Mouse (Mus musculus): ENCODE measurements around the gene Bik. TPM values are rescaled to one million over a fixed set of nuclear protein-coding genes. Genes with fewer than 3 reads are reported as not detected.
A peak's percentile ranks its signal among the peaks of the same experiment; 100 is the strongest.

Gene Bik
- polyA plus RNA-seq, 1 experiment: 3.7 TPM

DNA sequence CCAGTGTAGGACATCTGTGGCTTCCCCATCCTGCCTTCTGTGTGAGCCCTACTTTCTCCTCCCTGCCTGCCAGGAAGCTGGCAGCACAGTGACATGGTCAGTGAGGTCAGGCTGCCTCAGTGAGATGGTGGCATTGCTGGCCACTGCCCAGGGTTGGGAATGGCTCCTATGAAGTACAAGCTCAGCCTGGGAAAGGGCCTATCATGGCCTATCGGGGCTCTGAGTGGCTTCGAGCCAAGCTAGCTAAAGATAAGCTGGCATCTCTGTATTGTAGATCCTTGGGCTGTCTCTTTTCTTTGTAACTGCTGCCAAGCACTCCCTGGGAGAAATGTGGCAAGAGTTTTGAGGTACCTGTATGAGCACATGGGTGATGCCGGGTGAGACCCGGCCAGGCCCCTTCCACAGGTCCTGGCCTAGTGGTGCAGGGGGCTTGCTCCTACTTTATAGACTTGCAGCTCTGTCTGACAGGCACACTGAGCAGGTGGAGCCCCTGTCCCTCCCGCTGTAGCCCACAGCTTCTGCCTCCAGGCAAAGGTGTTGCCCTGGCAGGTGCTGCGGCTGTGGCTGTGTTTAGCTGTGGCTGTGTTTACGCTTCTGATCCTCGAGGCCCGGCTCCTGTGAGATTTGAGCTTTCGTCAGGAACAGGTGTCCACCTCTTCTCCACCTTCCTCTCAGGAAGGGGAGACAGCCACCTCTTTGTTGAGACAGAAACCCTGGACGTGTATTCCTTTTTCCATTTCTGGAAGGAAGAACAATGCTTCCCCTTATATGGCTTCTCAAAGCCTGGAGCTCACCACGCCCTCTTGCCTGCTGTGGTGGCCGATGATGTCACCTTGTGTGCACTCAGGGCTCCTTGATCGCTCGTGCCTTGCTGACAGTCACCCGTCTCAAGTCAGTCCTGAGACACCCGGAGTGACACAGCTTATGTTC, 8.6 kb downstream of the Bik start:
- Histone ChIP-seq H3K27ac (ENCODE audit: insufficient read depth, low read length) (no peak overlapping the region), H3K9ac (ENCODE audit: low read depth, poor library complexity, severe bottlenecking) (no peak overlapping the region), H3K4me1 (ENCODE audit: control insufficient read depth, insufficient read depth, low read length) (peaks cover 10% of the 10 kb centered on the region), H3K27me3 (ENCODE audit: control insufficient read depth, insufficient read depth, low read length, poor library complexity, severe bottlenecking) (no peaks in the 10 kb centered on the region), H3K9me3 (replicated peaks; ENCODE audit: control insufficient read depth, insufficient read depth, low read length, poor library complexity, severe bottlenecking) (no peaks in the 10 kb centered on the region), H3K4me3 (ENCODE audit: low read depth, low read length) (no peak overlapping the region), H3K36me3 (ENCODE audit: control insufficient read depth, insufficient read depth, low read length, poor library complexity, severe bottlenecking) (no peaks in the 10 kb centered on the region)
- no peak for TF ChIP-seq POLR2A (IDR thresholded peaks at IDR 0.05; ENCODE audit: insufficient read depth, low read length)
- TF ChIP-seq EP300 (IDR thresholded peaks at IDR 0.05; ENCODE audit: insufficient read depth, low read depth, low read length): peak; percentile 71
- TF ChIP-seq CTCF (IDR thresholded peaks at IDR 0.05; ENCODE audit: low read depth, low read length): no peak

DNA sequence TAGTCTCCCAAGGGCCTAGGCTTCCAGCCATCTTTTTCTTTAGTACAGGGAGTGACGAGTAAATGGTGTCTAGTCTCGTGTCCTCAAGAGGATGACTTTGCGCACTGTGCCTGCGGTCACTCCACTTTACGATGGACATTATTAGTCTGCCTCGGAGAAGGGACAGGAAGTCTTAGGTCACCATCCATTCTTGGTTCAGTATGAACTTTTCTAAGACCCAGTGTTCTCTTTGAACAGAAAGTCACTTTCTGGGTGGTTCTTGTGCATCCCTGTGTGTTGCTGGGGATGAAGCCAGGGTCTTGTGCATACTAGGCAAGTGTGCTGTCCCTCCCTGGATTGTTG, 9.2 kb downstream of the Bik start:
- H3K27ac ChIP-seq (ENCODE audit: insufficient read depth, low read length): no peak overlapping the region
- H3K4me1 ChIP-seq (ENCODE audit: control insufficient read depth, insufficient read depth, low read length): peaks cover 10% of the 10 kb centered on the region
- no peak overlapping the region for H3K4me3 ChIP-seq (ENCODE audit: low read depth, low read length)
- H3K9ac ChIP-seq (ENCODE audit: low read depth, poor library complexity, severe bottlenecking): no peak overlapping the region
- no peak for TF ChIP-seq CTCF (IDR thresholded peaks at IDR 0.05; ENCODE audit: low read depth, low read length)
- no peak for TF ChIP-seq EP300 (IDR thresholded peaks at IDR 0.05; ENCODE audit: insufficient read depth, low read depth, low read length)
- no peak for TF ChIP-seq POLR2A (IDR thresholded peaks at IDR 0.05; ENCODE audit: insufficient read depth, low read length)
- H3K9me3 ChIP-seq (replicated peaks; ENCODE audit: control insufficient read depth, insufficient read depth, low read length, poor library complexity, severe bottlenecking): no peaks in the 10 kb centered on the region
- no peaks in the 10 kb centered on the region for H3K27me3 ChIP-seq (ENCODE audit: control insufficient read depth, insufficient read depth, low read length, poor library complexity, severe bottlenecking)
- H3K36me3 ChIP-seq (ENCODE audit: control insufficient read depth, insufficient read depth, low read length, poor library complexity, severe bottlenecking): no peaks in the 10 kb centered on the region

DNA sequence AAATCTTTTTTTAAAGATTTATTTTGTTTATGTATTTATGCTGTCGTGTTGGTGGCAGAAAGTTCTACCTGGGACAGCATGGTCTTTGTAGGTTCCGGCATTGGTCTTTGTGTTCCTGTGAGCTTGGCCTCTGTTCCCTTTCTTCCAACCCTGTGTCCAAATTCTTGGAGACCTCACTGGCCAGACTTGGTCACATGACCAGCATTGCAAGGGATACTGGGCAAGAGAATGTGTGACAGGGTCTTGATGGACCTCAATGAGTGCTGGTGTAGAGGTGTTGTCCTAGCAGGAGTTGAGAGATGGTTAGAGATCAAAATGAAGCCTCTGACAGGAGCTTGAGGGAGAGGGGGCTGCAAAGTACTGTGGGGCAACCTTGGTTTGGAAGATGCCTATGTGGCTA, 12.2 kb downstream of the Bik start:
- Histone ChIP-seq H3K9me3 (replicated peaks; ENCODE audit: control insufficient read depth, insufficient read depth, low read length, poor library complexity, severe bottlenecking) (no peaks in the 10 kb centered on the region), H3K27ac (ENCODE audit: insufficient read depth, low read length) (no peak overlapping the region), H3K9ac (ENCODE audit: low read depth, poor library complexity, severe bottlenecking) (no peak overlapping the region), H3K27me3 (ENCODE audit: control insufficient read depth, insufficient read depth, low read length, poor library complexity, severe bottlenecking) (no peaks in the 10 kb centered on the region), H3K4me1 (ENCODE audit: control insufficient read depth, insufficient read depth, low read length) (peaks cover 8% of the 10 kb centered on the region), H3K36me3 (ENCODE audit: control insufficient read depth, insufficient read depth, low read length, poor library complexity, severe bottlenecking) (no peaks in the 10 kb centered on the region), H3K4me3 (ENCODE audit: low read depth, low read length) (no peak overlapping the region)
- TF ChIP-seq CTCF (IDR thresholded peaks at IDR 0.05; ENCODE audit: low read depth, low read length) (no peak), POLR2A (IDR thresholded peaks at IDR 0.05; ENCODE audit: insufficient read depth, low read length) (no peak), EP300 (IDR thresholded peaks at IDR 0.05; ENCODE audit: insufficient read depth, low read depth, low read length) (no peak)

DNA sequence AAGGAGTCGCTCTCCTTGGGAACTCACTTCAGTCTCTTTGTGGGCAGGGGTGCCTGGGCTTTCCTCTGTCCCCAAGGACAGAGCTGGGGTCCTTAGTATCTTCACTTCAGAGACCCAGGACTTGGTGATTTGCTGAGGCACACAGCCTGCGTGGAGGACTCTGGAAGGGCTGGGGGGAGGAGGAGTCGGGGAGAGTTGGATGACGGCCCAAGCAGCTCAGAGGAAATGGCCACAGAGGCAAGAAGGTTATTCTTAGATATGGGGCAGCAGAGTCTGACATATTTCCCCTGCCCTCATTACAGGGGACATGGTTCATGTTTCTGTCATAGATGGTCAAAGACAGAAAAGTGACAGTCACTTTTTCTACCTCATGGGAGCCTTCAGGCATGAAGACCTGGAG, 13.2 kb downstream of the Bik start:
- H3K27me3 ChIP-seq (ENCODE audit: control insufficient read depth, insufficient read depth, low read length, poor library complexity, severe bottlenecking): no peaks in the 10 kb centered on the region
- no peaks in the 10 kb centered on the region for H3K9me3 ChIP-seq (replicated peaks; ENCODE audit: control insufficient read depth, insufficient read depth, low read length, poor library complexity, severe bottlenecking)
- TF ChIP-seq POLR2A (IDR thresholded peaks at IDR 0.05; ENCODE audit: insufficient read depth, low read length): no peak
- no peak for TF ChIP-seq EP300 (IDR thresholded peaks at IDR 0.05; ENCODE audit: insufficient read depth, low read depth, low read length)
- TF ChIP-seq CTCF (IDR thresholded peaks at IDR 0.05; ENCODE audit: low read depth, low read length): no peak
- no peaks in the 10 kb centered on the region for H3K36me3 ChIP-seq (ENCODE audit: control insufficient read depth, insufficient read depth, low read length, poor library complexity, severe bottlenecking)
- no peak overlapping the region for H3K9ac ChIP-seq (ENCODE audit: low read depth, poor library complexity, severe bottlenecking)
- no peak overlapping the region for H3K27ac ChIP-seq (ENCODE audit: insufficient read depth, low read length)
- peaks cover 5% of the 10 kb centered on the region for H3K4me1 ChIP-seq (ENCODE audit: control insufficient read depth, insufficient read depth, low read length)
- no peak overlapping the region for H3K4me3 ChIP-seq (ENCODE audit: low read depth, low read length)

DNA sequence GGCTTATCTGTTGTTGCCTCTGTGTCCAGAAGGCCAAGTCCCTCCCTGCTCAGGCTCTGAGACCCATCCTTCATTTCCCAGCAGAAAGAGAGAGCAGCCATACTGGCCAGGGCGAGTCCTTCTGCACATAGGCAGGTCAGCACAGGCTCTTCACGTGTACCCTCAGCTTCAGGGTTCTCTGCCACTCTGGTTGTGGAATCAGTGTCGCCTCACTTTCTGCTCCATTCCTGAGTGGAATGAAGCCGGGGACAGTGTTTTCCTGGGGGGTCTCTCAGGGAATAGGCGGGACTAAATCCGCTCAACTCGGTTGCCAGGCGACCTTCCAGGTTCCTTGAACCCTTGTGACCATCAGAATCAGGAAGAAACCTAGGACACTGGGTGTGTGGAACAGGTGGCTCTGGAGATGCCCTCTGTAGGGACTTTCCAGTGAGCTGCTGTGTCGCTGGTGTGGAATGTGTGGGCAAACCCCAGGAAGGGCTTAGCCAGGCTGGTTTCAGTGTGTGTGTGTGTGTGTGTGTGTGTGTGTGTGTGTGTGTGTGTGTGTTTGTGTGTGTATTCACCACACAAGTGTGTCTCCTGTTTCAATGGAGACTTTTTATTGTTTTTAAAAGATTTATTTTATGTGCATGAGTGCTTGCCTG, 15.1 kb downstream of the Bik start:
- no peak overlapping the region for H3K27ac ChIP-seq (ENCODE audit: insufficient read depth, low read length)
- no peak overlapping the region for H3K4me3 ChIP-seq (ENCODE audit: low read depth, low read length)
- H3K27me3 ChIP-seq (ENCODE audit: control insufficient read depth, insufficient read depth, low read length, poor library complexity, severe bottlenecking): no peaks in the 10 kb centered on the region
- H3K9me3 ChIP-seq (replicated peaks; ENCODE audit: control insufficient read depth, insufficient read depth, low read length, poor library complexity, severe bottlenecking): no peaks in the 10 kb centered on the region
- no peaks in the 10 kb centered on the region for H3K36me3 ChIP-seq (ENCODE audit: control insufficient read depth, insufficient read depth, low read length, poor library complexity, severe bottlenecking)
- no peak overlapping the region for H3K9ac ChIP-seq (ENCODE audit: low read depth, poor library complexity, severe bottlenecking)
- H3K4me1 ChIP-seq (ENCODE audit: control insufficient read depth, insufficient read depth, low read length): no peaks in the 10 kb centered on the region
- TF ChIP-seq POLR2A (IDR thresholded peaks at IDR 0.05; ENCODE audit: insufficient read depth, low read length): no peak
- TF ChIP-seq EP300 (IDR thresholded peaks at IDR 0.05; ENCODE audit: insufficient read depth, low read depth, low read length): no peak
- no peak for TF ChIP-seq CTCF (IDR thresholded peaks at IDR 0.05; ENCODE audit: low read depth, low read length)

DNA sequence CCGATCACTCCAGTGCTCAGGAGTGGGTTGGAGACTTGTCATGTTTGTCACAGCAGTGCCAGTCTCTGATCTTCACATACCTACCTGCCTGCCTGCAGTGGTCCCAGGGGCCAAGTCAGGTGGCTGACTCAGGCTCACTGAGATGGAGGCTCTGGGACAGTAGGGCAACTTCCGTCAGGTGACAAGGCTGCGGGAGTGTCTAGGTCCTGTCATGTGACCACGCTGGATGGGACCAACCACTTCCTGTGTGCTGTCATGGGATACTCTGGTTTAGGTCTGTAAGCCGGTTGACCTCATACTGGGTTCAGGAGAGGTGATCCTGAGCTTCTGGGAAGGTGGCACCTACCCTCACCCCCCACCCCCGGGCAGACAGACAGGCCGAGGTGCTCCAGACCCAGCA, 19.4 kb downstream of the Bik start:
- no peaks in the 10 kb centered on the region for H3K4me1 ChIP-seq (ENCODE audit: control insufficient read depth, insufficient read depth, low read length)
- no peaks in the 10 kb centered on the region for H3K27me3 ChIP-seq (ENCODE audit: control insufficient read depth, insufficient read depth, low read length, poor library complexity, severe bottlenecking)
- no peaks in the 10 kb centered on the region for H3K9me3 ChIP-seq (replicated peaks; ENCODE audit: control insufficient read depth, insufficient read depth, low read length, poor library complexity, severe bottlenecking)
- no peak overlapping the region for H3K4me3 ChIP-seq (ENCODE audit: low read depth, low read length)
- H3K9ac ChIP-seq (ENCODE audit: low read depth, poor library complexity, severe bottlenecking): no peak overlapping the region
- H3K36me3 ChIP-seq (ENCODE audit: control insufficient read depth, insufficient read depth, low read length, poor library complexity, severe bottlenecking): peaks cover 8% of the 10 kb centered on the region
- H3K27ac ChIP-seq (ENCODE audit: insufficient read depth, low read length): no peak overlapping the region
- no peak for TF ChIP-seq POLR2A (IDR thresholded peaks at IDR 0.05; ENCODE audit: insufficient read depth, low read length)
- no peak for TF ChIP-seq EP300 (IDR thresholded peaks at IDR 0.05; ENCODE audit: insufficient read depth, low read depth, low read length)
- TF ChIP-seq CTCF (IDR thresholded peaks at IDR 0.05; ENCODE audit: low read depth, low read length): no peak

All from ES-Bruce4 (cell line).